Mouse (Mus musculus) midbrain, embryonic 16.5 days (tissue): ENCODE measurements around the gene Erp29. TPM values are rescaled to one million over a fixed set of nuclear protein-coding genes. Genes with fewer than 3 reads are reported as not detected.

Source experiments
- ATAC-seq: fragments of 200-750 bp; cut with Nextera tagmentation; 2 replicates; pipeline ENCODE4 v1.8.0; 2017; ENCODE audit warnings: moderate TSS enrichment
- H3K27ac ChIP-seq: fragments of 300-500 bp; sonication (generic); 2 replicates; pipeline ENCODE4 v1.5.1; 2014; ENCODE audit warnings: mild to moderate bottlenecking, low read length, mixed read lengths
- H3K27me3 ChIP-seq: fragments of 300-500 bp; sonication (generic); 2 replicates; pipeline ENCODE4 v1.6.1; 2014; ENCODE audit warnings: low read depth, low read length, mixed read lengths; ENCODE audit not compliant: control insufficient read depth, insufficient read depth
- H3K36me3 ChIP-seq: fragments of 300-500 bp; sonication (generic); 2 replicates; pipeline ENCODE4 v1.6.1; 2014; ENCODE audit warnings: mild to moderate bottlenecking, low read length, moderate library complexity, mixed read lengths; ENCODE audit not compliant: control insufficient read depth, insufficient read depth
- H3K4me1 ChIP-seq: fragments of 300-500 bp; sonication (generic); 2 replicates; pipeline ENCODE4 v1.6.1; 2014; ENCODE audit warnings: mild to moderate bottlenecking, low read length, mixed read lengths; ENCODE audit not compliant: control insufficient read depth, insufficient read depth
- H3K4me2 ChIP-seq: fragments of 300-500 bp; sonication (generic); 2 replicates; pipeline ENCODE4 v1.6.1; 2014; ENCODE audit warnings: mild to moderate bottlenecking, low read length, mixed read lengths
- H3K4me3 ChIP-seq: fragments of 300-500 bp; sonication (generic); 2 replicates; pipeline ENCODE4 v1.5.1; 2014; ENCODE audit warnings: low read depth, mild to moderate bottlenecking, low read length, moderate library complexity, mixed read lengths
- H3K9ac ChIP-seq: fragments of 300-500 bp; sonication (generic); 2 replicates; pipeline ENCODE4 v1.6.1; 2014; ENCODE audit warnings: low read depth, low read length, mixed read lengths
- H3K9me3 ChIP-seq: fragments of 300-500 bp; sonication (generic); replicated peaks from 2 replicates; pipeline ENCODE4 v1.6.1; 2014; ENCODE audit warnings: mild to moderate bottlenecking, low read length, mixed read lengths; ENCODE audit not compliant: control insufficient read depth, poor library complexity, severe bottlenecking
- WGBS: fragments of 180-500 bp; shearing (Covaris S2); extraction: QIAGEN DNeasy Blood & Tissue Kit; methylation state at CpG from one replicate; pipeline ENCODE4 v1.1.7; 2014; 5-methylcytosine and 5-hydroxymethylcytosine counted together
- polyA plus RNA-seq: library from polyadenylated mRNA; unstranded; fragments of >200 nt; fragmentation: Nextera tagmentation; extraction: Ambion mirVana; gene quantifications from 2 replicates; pipeline ENCODE4 v1.2.1, GENCODE M21; 2015

Gene Erp29
- polyA plus RNA-seq, 1 experiment from 2014 or later = 182 TPM

DNA sequence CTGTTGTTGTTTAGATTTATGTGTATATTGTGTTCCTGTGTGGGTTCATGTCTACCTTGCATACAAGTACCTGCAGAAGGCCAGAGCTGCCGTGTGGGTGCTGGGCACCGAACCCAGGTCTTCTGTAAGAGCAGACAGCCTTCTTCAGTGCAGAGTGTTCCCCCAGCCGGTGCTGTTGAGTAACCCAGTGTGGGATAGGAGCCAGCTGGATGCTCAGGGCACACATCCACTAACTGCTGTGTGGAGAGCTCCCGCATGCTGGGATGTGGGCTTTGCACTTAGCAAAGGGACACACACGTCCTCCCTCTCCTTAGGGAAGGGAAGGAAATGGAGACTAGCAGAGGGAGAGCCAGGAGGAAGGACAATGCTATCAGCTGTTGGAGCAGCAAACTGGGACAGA lies 14.2 kb downstream of the Erp29 start:
- Histone ChIP-seq H3K9me3 (no peaks in the 10 kb centered on the region), H3K4me1 (no peaks in the 10 kb centered on the region), H3K4me2 (no peak overlapping the region), H3K27me3 (no peaks in the 10 kb centered on the region), H3K9ac (no peak overlapping the region), H3K36me3 (peaks cover 59% of the 10 kb centered on the region), H3K27ac (no peak overlapping the region), H3K4me3 (no peak overlapping the region)
- WGBS = 92% methylated on average over 5 of the region's 5 CpGs
- no peak for ATAC-seq

DNA sequence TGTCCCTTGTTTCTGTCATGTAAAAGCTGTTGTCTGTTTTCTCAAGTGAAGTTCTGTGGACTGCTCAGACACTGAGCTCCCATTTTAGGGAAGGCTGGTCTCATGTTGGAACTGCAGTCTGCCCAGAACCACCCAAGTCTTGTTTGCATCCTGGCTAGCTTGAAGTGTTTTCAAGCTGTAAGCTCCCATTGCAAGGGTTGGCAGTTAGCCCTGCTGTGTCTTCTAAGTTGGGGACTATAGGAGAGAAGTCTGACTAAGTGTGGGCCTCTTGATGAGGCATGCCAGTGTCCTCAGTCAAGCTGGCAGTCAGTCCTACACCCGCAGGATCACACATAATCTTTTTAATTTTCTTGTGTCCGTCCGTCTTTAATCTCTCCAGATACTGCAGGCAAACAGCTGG lies 23.4 kb downstream of the Erp29 start:
- H3K4me3 ChIP-seq = no peak overlapping the region
- peaks cover 60% of the 10 kb centered on the region for H3K36me3 ChIP-seq
- H3K4me1 ChIP-seq = no peaks in the 10 kb centered on the region
- H3K27ac ChIP-seq = no peak overlapping the region
- 73% methylated on average over 3 of the region's 3 CpGs for WGBS
- no peaks in the 10 kb centered on the region for H3K27me3 ChIP-seq
- no peak for ATAC-seq
- H3K9ac ChIP-seq = no peak overlapping the region
- no peaks in the 10 kb centered on the region for H3K9me3 ChIP-seq
- H3K4me2 ChIP-seq = no peak overlapping the region

DNA sequence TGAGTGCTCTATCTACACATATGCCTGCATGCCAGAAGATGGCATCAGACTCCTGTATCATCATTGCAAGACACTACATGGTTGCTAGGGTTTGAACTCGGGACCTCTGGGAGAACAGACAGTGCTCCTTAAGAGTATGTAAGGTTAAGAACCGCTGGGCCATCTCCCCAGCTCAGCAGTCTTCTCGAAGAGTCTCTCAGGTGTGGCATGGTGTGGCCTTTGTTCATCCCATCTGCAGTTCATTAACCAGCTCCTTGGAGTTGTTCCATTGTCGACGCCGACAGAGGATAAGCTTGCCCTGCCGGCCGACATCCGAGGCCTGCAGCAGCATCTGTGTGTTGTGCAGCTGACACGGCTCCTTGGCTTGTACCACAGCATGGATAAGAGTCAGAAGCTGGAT lies 29.0 kb downstream of the Erp29 start:
- Histone ChIP-seq H3K36me3 (peaks cover 58% of the 10 kb centered on the region), H3K4me1 (no peaks in the 10 kb centered on the region), H3K9me3 (no peaks in the 10 kb centered on the region), H3K27me3 (no peaks in the 10 kb centered on the region), H3K27ac (no peak overlapping the region), H3K9ac (no peak overlapping the region), H3K4me3 (no peak overlapping the region), H3K4me2 (no peak overlapping the region)
- ATAC-seq = no peak
- WGBS = 92% methylated on average over 10 of the region's 10 CpGs

DNA sequence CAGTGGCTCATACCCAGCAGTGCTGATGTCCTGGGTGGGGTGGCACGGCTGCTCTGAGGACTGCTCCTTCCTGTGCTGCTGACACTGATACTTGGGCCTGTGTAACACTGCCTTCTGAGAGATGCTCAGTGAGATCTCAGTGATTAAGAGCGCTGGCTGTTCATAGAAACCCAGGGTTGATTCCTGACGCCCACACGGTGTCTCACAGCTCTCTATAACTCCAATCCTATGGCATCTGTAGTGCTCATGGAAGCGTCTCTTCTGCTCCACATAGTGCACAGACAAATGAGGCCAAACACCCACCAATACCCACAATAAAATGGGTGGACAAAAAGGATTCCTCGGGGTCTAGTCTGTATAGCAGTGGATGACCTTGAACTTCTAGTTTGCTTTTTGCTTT lies 29.5 kb downstream of the Erp29 start:
- no peak for ATAC-seq
- no peak overlapping the region for H3K4me3 ChIP-seq
- no peaks in the 10 kb centered on the region for H3K27me3 ChIP-seq
- H3K4me2 ChIP-seq = no peak overlapping the region
- no peak overlapping the region for H3K27ac ChIP-seq
- no peaks in the 10 kb centered on the region for H3K4me1 ChIP-seq
- peaks cover 59% of the 10 kb centered on the region for H3K36me3 ChIP-seq
- no peaks in the 10 kb centered on the region for H3K9me3 ChIP-seq
- WGBS = 94% methylated on average over 6 of the region's 6 CpGs
- H3K9ac ChIP-seq = no peak overlapping the region

DNA sequence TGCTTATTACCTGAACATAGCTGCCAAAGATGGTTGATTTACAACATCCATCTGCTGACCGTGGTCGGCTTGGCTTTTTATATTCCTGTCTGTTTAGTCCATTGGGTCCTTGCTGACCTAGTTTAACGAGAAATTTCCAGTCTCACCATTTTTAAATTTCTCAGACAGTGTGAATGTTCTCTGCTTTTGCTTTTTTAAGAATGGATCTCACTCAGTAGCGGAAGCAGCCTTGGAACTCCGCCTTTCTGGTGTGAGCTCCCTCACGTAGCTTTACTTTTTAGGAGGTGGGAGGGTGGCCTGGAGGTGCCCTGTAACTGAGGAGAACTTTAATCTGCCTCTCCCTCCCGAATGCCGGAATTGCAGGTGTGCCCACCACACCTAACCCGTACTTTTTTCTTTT lies 31.6 kb downstream of the Erp29 start:
- H3K27ac ChIP-seq = no peak overlapping the region
- WGBS = 94% methylated on average over 9 of the region's 9 CpGs
- no peaks in the 10 kb centered on the region for H3K4me1 ChIP-seq
- no peak overlapping the region for H3K4me3 ChIP-seq
- peaks cover 63% of the 10 kb centered on the region for H3K36me3 ChIP-seq
- H3K9me3 ChIP-seq = no peaks in the 10 kb centered on the region
- H3K9ac ChIP-seq = no peak overlapping the region
- no peak for ATAC-seq
- no peak overlapping the region for H3K4me2 ChIP-seq
- H3K27me3 ChIP-seq = no peaks in the 10 kb centered on the region

DNA sequence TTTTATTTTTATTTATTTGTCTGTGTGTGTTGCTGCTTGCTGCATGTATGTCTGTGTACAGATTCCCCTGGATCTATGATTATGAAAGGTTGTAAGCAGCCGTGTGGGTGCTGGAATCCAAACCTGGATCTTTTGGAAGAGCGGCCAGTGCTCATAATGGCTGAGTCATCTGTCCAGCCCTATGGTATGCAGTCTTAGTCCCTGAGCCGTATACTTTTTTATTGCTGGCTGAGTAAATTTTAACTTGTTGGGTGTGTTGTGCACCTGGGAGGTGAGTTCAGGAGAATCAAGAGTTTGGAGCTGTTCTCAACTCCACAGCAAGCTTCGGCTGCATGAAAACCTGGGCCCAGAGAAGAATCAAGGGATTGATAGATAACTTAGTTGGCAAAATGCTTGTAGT lies 41.3 kb downstream of the Erp29 start:
- H3K9ac ChIP-seq = no peak overlapping the region
- no peak for ATAC-seq
- no peaks in the 10 kb centered on the region for H3K9me3 ChIP-seq
- 96% methylated on average over 4 of the region's 4 CpGs for WGBS
- H3K4me3 ChIP-seq = no peak overlapping the region
- H3K27ac ChIP-seq = no peak overlapping the region
- H3K4me1 ChIP-seq = no peaks in the 10 kb centered on the region
- peaks cover 41% of the 10 kb centered on the region for H3K36me3 ChIP-seq
- no peaks in the 10 kb centered on the region for H3K27me3 ChIP-seq
- H3K4me2 ChIP-seq = no peak overlapping the region

DNA sequence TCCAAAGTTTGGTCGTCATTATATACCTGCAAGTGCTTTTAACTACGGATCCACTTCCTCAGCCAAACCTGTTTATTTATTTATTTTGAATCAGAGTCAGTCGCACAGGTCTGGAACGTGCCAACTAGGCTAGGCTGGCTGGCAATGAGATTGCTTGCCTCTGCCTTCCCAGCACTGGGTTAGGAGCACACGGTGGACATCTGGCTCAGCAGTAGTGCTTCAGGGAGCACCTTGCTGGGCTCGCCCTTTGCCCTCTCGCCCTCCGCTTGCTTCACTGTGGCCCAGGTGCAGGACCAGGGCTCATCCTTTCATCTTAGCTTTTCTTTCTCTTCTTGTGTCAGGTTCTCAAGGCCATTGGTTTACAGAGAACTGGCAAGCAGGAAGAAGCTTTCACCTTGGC lies 44.5 kb downstream of the Erp29 start:
- no peak overlapping the region for H3K27ac ChIP-seq
- H3K9me3 ChIP-seq = no peaks in the 10 kb centered on the region
- no peak overlapping the region for H3K4me2 ChIP-seq
- no peaks in the 10 kb centered on the region for H3K27me3 ChIP-seq
- H3K4me3 ChIP-seq = no peak overlapping the region
- 89% methylated on average over 8 of the region's 8 CpGs for WGBS
- no peak for ATAC-seq
- peaks cover 19% of the 10 kb centered on the region for H3K36me3 ChIP-seq
- no peak overlapping the region for H3K9ac ChIP-seq
- no peaks in the 10 kb centered on the region for H3K4me1 ChIP-seq

DNA sequence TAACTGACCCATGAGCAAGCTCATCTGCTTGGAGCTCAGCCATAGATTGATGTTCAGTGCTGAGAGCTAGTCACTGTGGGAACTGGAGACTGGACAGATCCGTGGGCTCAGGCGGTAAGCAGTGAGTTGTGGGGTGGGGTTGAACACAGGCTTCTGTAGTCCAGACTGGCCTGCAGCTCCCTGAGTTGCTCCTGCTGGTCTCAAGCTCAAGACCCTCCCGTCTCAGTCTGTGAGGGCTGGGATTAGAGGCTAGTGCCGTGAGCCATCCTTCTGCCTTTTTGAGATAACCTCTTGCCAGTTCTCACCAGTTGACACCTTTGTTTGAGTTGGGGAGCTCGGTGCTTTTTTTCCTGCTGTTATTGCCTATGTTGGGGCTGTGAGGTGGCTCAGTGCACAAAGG lies 51.5 kb downstream of the Erp29 start:
- H3K9me3 ChIP-seq = no peaks in the 10 kb centered on the region
- H3K36me3 ChIP-seq = no peaks in the 10 kb centered on the region
- H3K4me3 ChIP-seq = no peak overlapping the region
- peaks cover 12% of the 10 kb centered on the region for H3K4me1 ChIP-seq
- H3K27ac ChIP-seq = no peak overlapping the region
- H3K27me3 ChIP-seq = no peaks in the 10 kb centered on the region
- no peak overlapping the region; the same call in 1 of the 2 replicates for H3K9ac ChIP-seq
- H3K4me2 ChIP-seq = no peak overlapping the region
- WGBS = 95% methylated on average over 5 of the region's 5 CpGs
- no peak for ATAC-seq

DNA sequence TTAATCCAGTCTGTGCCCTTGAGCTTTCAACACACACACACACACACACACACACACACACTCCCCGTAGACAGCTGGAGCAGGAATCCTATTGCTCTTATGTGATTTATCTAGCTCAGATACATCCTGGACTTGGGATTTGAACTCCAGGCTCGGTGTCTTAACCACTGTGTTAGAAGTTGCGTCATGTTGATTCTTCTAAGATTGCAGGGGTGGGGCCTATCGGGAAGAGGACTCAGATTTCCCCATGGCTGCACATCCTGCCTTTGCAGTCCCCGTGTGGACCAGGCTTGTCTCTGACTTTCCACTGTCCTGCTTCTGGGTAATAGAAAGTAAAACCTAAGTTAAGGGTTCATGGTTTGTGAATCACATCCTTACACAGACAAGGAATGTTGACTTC lies 52.2 kb downstream of the Erp29 start:
- H3K9ac ChIP-seq = no peak overlapping the region
- WGBS = 79% methylated on average over 5 of the region's 5 CpGs
- no peak overlapping the region for H3K4me3 ChIP-seq
- H3K27me3 ChIP-seq = no peaks in the 10 kb centered on the region
- H3K36me3 ChIP-seq = no peaks in the 10 kb centered on the region
- H3K27ac ChIP-seq = no peak overlapping the region
- H3K4me2 ChIP-seq = no peak overlapping the region
- H3K4me1 ChIP-seq = peaks cover 12% of the 10 kb centered on the region
- H3K9me3 ChIP-seq = no peaks in the 10 kb centered on the region
- no peak for ATAC-seq

DNA sequence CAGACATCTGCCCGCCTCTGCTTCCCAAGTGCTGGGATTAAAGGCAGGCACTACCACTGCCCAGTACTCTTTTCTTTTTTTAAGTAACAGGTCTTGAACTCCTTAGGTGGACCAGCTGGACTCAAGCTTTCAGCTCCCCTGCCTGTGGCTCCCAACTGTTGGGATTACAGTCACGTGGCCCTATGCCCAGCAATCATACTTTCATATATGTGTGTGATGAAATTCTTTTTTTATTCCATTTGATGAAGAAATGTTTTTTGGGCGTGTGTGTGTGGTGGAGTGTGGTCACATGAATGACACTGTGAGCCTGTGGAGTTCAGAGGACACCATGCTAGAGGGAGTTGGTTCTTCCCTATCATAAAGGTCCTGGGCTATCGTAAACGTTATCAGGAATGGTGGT lies 52.8 kb downstream of the Erp29 start:
- H3K9me3 ChIP-seq = no peaks in the 10 kb centered on the region
- H3K4me1 ChIP-seq = peaks cover 12% of the 10 kb centered on the region
- peak overlapping the region; percentile 94; the same call in 1 of the 2 replicates for H3K4me2 ChIP-seq
- 89% methylated on average over 5 of the region's 5 CpGs for WGBS
- no peak overlapping the region for H3K27ac ChIP-seq
- no peak for ATAC-seq
- H3K36me3 ChIP-seq = no peaks in the 10 kb centered on the region
- no peak overlapping the region for H3K4me3 ChIP-seq
- no peaks in the 10 kb centered on the region for H3K27me3 ChIP-seq
- no peak overlapping the region for H3K9ac ChIP-seq
